Mouse (Mus musculus): ENCODE data around the gene Srgap3.

The Srgap3 gene

DNA sequence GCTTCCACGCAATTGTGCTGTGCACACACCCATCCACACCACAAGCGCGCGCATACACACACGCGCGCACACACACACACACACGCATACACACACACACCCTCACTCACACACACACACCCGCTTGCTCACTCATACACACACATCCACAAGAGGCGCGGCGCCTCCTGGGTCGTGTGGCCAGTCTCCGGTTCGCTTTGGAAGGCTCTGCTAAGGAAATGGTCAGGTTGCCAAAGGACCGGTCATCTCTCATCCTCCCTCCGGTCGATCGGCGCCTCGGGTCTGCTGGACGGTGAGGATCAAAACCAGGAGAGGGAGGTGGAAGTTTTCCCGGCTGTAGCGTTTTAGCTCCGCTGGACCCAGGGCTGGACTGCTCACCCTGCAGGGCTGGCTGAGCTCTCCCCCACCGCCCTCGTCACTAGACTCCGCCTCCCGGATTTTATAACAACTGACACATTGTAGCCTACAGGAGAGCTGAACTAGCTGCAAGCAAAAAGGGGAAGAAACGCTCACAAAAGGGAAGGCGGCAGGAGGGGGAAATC, at the start of gene Srgap3:
Srgap3 (minus strand) TSS at position 372 of the 542 bp plus-strand sequence.
- peak; percentile 13 for DNase-seq (ENCODE audit: low spot score)

DNA sequence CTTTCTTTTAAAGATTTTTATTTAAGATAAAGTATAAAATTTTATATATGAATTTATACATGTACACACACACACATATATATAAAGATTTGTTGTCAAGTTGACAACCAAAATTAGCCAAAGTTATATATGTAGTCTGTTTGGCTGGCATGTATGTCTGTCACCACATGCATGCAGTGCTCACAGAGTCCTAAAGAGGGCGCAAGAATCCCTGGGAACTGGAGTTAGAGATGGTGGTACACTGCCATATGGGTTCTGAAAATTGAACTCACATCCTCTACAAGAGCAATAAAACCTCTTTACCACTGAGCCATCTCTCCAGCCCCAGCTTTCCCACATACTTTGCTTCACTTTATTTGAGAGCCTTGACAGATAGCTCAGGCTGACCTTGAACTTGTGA, 48.6 kb upstream of the Srgap3 start:
- peak; percentile 12 for DNase-seq (ENCODE audit: low spot score)

DNA sequence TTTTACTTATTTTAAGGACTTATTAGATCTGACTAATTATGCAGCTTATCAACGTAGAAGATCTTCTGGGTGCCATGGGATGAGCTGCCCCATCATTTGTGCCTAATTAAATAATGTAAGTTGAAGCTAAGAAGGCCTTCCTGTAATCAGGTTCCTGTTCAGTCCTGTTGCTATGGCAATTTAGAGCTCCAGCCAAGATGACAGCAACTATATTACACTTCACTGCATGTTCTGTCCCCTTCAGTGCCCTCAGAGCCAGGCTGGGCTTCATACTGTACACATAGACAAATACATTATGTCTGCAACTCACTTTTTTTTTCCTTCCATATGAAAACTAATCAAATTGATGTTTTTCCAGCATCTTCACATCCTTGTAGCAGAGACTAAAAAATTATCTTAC, 43.1 kb upstream of the Srgap3 start:
- DNase-seq (ENCODE audit: low spot score): no peak

DNA sequence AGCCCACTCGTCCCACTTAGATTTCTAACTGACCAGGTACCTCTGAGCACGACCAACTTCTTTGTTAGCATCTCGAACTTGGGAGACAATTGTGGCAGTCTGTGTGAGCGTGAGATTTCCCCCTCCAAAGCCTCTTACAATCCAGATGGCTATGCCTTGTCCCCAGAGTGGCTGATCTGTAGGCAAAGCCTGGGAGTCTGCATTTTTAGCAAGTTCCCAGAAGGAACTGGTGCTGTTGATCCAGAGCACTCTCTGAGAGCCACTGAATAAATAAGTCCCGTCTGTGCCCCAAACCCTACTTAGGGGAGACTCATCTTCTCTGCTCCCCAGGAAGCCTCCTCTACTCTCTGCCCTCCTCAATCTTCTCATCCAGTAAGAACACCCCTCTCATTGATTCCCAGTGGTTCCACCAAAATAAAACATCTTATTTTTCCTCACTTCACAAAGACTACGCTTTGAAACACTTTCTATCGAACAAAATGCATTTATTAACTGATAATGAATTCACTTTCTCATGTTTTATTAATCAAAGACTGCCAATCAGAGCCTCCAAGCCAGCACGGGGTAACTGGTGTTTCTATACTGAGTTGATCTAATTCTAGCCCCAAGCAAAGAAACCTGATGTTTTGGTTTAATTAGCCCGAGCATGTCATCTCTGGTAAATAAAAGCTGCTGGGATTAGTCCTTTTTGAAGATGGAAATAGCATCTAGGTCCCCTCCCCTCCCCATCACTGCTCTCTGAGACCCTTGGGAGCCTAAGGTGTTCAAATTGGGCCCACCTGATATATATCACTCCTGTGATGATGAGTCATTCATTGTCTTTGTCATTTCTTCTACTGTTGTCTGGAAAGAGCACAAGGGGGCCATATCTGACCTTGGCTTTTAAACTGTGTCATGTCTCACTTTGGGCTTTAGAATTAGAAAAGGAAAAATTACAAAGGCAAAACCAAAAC, 38.6 kb upstream of the Srgap3 start:
- DNase-seq (ENCODE audit: low spot score): no peak

DNA sequence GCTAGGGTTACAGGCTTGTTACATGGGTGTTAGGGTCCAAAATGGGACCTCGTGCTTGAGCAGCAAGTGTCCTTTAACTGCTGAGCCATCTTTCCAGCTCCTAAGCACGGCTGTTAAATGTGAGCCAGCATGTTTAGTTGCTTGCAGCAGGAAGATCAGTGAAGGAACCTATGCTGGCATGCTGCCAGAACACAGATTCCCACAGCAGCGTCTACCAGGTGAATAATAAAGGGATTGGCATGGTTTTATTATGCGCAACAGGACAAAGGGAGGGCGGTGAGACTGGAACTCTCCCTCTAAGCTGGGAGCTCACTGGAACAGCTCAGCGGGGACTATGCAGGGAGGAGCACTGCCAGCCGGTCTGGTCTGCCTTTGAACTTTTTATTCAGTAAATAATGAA, 35.2 kb upstream of the Srgap3 start:
- no peak for DNase-seq (ENCODE audit: low spot score)

DNA sequence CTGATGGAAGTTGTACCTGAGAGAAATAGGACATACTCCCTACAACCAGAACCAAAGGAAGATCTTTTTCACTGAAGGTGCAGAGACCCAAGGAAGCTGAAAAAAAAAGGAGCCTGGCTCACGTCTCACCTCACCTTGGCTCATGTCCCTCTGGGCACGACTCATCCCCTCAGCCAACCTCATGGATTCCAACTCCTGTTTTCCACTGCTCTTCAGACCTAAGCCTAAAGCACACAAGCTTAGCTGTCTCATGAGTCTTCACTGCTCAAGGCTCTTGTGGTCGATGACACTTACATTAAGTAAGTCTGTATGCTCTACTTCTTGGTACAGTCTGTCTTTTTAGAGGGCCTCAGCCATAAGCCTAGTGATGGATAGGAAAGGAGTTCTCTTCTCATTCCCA, 31.9 kb upstream of the Srgap3 start:
- no peak for DNase-seq (ENCODE audit: low spot score)

DNA sequence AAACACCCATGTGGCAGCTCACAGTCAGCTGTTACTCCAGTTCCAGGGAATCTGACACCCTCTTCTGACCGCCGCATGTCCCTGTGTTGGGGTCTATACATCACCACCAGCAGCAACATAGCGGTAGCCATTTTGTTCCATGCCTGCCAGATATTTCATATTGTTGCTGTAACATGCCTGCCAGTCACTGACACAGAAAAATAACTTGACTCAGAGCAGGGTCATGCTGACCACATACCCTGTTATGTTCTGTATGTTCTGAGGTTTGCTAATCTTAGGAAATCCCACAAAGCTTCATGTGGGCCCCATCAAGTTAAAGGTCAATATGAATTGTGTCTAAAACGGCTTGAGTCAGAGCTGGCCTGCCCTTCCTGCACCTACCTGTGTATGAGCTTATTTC, 30.2 kb upstream of the Srgap3 start:
- no peak for DNase-seq (ENCODE audit: low spot score)

DNA sequence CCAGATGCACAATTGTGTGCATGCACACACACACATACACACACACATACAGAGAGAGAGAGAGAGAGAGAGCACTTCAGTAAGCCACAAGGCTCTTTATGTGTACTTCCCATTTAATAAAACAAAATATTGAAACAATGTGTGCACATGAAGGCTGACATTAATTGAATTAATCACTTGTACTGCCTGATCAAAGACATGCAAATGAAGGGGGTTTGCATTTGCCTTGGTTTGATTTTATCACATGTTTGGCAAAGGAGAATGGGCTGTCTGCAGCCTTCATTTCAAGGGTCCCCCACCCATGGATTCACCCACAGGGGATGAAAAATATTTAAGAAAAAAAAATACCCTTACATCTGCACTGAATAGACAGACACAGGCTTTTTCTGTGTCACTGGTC, 29.5 kb upstream of the Srgap3 start:
- DNase-seq (ENCODE audit: low spot score): no peak

DNA sequence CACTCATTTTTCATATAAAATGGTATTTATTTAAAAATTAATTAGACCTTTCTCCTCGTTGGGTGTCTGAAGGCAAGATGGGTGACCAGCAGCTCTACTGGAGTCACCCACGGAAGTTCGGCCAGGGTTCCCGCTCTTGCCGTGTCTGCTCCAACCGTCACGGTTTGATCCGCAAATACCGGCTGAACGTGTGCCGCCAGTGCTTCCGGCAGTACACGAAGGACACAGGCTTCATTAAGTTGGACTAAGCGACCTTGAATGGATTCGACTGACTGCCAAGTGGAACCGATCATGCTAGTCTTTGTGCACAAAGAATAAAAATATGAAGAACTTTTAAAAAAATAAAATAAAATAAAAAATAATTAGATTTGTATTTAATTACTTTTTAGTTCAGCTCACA, 29.1 kb upstream of the Srgap3 start:
- DNase-seq (ENCODE audit: low spot score): no peak

DNA sequence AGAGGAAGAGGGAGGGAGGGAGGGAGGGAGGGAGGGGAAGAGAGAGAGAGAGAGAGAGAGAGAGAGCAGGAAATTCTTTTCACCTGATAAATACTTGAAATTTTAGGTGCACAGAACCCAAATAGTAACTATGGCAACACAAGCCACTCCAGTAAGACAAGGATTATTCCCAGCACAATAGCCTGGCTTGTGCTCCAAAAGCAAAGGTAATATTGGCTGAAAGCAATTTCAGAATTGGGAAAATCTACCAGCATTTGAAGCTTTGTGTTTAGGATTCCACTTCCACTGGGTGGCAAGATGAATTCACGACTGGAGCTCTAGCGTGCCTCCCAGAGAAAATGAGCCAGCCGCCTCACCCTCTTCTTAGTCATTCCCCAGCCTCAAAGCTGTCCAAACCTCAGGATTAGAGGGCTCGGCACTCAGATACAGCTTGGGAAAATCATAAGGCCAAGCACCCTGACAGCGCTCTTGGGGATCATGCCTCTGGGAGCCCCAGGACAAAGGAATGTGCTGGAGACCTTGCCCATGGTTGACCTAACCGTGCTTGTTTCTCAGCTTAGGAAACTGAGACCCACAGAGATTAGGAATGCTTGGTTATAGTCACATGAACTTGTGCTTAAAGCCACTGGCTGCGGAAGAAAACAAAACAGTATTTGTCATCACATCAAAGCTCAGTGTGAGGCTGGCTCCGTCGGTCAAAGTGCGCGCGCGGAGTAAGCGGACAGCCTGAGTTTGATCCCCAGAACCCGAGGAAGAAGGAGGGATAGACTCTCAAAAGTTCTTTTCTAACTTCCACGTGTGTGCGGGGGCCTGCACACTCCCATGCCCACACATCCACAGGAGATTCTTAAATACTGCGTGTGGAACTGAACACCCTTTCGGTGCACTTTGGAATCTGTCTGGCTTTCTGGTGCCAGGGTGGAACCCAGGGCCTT, 27.0 kb upstream of the Srgap3 start:
- no peak for DNase-seq (ENCODE audit: low spot score)

DNA sequence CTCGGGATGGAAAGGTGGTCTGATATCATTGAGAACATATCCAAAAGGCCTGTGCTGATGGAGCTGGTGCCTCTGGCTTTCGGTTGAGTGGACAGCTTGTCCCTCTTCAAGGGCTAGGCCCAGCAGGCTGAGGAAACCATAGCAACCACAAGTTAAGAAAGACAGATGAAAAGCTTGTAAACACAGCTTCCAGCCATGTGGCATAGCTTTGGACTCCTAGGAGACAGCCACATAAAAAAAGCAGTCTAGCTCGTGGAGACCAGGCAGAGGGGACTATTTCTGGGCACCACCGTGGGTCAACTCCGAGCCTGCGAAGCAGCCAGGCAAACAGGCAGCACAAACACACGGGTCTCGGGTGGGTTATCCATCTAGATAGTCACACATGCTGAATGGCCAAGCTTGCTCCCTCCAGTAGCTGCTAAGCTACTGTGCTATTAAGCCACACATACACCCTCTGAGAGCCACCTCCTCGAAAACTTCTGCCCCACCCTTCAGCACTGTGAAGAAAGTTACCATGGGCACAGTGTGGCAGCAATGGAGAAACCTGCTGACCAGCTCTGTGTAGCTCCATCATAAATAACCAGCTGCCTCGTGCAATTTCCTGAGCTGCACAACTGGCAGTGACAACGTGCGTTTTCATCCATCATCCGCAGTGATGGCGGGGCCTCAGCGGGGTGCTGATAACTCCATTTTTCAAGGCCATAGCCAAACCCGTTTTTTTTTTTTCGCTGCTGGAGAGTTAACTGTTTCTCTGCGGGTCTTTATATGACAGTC, 26.0 kb upstream of the Srgap3 start:
- DNase-seq (ENCODE audit: low spot score): no peak

DNA sequence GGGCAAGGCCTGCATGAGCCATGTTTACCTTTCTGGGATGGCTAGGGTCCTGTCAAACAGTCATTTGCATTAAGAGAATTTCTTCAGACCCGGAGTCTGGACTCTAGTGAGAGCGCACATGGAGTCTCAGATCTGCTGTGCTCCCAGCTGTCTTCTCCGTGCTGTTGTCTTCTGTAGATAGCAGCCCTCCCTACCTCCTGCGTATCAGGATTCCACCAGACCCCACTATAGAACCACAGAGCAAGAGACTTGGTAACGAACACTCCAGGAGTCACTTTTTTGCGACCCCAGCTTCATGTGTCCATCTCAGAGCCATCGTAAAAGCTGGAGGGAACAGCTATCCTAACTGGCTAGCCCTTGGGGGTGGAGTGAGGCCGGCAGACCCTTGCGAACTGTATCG, 25.1 kb upstream of the Srgap3 start:
- DNase-seq (ENCODE audit: low spot score): no peak

DNA sequence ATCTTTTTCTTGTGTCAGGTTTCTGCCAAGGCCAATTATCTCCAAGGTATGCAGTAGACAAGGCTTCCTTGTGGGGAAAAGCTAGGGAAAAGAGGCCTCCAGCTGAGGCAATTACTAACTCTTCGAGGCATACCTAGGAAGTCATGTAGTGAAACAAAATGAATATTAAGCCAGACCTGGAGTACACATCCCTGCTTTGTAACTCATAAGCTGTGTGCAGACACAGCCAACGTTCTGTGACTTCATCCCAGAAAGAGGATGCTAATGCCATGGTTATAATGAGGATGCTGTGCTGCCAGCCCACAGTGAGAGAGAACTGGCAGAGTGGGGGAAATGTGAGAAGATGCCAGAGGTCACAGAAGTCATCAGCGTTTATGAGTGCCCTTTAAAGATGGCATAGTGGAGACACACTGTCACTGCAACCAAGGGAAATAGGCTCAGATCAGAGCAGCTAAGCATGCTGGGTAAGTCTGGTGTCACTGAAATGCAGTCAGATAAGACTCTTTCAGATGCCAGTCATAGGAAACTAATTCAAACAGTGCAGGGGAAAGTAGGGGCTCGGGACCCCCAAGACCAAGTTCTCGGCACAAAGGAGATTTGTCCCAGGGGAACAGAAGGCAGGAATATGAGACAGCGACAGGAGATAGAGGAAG, 24.2 kb upstream of the Srgap3 start:
- no peak for DNase-seq (ENCODE audit: low spot score)

DNA sequence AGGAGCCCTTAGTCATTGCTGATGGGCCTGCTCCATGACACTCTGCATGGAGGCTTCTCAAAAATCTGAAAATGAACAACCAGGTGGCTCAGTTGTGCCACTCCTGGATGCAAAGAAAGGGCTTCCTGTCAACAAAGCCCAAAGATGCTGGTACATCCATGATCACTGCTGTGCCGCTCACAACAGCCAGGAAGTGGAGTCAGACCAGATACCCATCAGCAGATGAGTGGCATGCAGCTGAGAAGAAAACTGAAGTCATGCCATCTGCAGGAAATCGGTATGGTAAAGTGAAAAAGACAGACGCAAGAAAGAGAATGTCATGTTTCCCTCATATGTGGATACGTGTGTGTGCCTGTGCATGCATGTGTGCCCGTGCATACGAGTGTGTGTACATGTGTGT, 20.3 kb upstream of the Srgap3 start:
- DNase-seq (ENCODE audit: low spot score): no peak

DNA sequence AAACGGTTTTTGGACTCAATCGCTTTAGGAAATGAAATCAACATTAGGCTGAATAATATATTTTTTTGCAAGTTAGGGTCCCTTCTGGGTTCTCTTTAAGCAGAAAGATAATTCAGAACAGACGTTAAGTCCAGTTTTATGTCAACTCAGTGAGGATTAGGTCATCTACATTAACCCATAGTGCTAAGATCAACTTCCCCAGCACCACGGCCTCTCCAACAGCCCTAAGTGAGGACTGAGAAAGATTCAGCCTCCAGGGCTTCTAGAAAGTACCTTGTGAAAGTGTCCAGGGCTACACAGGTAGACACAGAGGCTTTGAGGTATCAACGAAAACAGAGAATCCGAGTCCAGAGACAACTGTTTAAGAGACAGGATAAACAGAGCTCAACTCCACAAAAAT, 11.3 kb upstream of the Srgap3 start:
- DNase-seq (ENCODE audit: low spot score): no peak

DNA sequence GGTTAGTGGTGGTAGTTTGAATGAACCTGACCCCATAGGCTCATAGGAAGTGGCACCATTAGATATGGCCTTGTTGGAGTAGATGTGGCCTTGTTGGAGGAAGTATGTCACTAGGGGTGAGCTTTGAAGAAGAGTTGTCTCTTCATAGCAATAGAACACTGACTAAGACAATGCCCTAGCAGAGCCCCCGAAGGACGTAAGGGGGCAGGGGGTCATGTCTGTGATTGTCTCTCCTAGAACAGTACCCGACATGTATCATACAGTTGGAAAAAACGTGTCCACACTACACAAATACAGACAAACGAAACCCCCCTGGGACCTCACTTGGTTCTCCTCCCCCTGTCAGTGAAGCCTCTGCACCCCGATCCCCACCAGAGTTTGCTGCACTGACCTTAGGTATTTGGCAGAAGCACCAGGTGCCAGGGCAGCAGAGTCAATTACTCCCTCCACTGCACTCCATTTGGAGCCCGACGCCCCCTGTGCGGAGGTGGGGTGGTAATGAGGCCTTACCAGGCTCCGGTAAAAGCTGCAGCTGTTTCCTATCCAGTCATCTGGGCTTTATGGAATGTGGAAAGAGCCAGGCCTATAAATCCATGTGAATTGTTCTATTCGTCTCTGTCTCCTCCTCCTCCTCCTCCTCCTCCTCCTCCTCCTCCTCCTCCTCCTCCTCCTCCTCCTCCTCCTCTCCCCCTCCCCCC, 10.7 kb upstream of the Srgap3 start:
- DNase-seq (ENCODE audit: low spot score): no peak

DNA sequence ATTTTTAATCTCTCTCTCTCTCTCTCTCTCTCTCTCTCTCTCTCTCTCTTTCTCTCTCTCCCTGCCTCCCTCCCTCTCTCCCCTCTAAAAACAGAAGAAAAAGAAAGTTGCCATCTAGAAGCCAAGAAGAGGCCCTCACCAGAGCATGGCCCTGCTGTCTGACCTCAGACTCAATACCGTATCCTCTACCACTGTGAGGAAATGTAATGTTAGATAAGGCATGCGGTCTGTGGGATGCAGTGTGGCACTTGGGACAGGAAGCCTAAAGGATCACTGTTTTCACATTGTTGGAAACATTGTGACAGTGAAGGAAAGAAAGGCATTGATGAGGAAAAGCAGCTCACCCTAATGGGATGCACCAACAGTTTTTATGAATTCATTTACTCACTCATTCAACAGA, 8.7 kb upstream of the Srgap3 start:
- DNase-seq (ENCODE audit: low spot score): no peak

DNA sequence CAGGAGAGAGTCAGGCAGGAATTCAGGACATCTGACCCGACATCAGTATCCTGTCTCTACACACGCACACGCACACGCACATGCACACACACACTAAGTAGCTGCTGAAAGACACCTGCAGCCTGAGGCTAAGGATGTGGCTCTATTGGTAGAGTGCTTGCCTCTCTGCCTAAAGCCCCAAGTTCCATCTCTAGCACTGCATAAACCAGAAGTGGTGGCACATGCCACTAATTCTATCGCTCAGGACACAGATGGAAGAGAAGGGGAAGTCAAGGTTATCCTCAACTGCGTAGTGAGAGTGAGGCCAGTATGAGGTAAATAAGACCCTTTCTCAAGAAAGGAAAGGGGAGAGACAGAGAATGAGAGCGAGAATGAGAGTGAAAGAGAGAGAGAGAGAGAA, 6.8 kb upstream of the Srgap3 start:
- DNase-seq (ENCODE audit: low spot score): no peak

DNA sequence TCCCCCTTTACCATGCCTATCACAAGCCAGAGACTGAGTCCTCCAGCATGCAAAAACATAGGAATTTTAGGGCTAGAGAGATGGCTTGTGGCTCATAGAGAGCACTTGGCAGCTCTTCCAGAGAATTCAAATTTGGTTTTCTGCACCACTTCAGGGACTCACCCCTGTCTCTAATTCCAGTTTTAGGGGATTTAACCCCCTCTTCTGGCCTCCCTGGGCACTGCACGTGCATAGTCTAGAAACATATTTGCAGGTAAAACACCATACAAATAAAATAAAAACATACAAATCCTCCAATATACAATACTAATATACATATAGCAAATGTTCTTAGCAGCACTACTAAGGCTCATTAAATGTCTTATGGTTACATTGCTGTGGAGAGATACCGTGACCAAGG, 4.2 kb upstream of the Srgap3 start:
- no peak for DNase-seq (ENCODE audit: low spot score)

DNA sequence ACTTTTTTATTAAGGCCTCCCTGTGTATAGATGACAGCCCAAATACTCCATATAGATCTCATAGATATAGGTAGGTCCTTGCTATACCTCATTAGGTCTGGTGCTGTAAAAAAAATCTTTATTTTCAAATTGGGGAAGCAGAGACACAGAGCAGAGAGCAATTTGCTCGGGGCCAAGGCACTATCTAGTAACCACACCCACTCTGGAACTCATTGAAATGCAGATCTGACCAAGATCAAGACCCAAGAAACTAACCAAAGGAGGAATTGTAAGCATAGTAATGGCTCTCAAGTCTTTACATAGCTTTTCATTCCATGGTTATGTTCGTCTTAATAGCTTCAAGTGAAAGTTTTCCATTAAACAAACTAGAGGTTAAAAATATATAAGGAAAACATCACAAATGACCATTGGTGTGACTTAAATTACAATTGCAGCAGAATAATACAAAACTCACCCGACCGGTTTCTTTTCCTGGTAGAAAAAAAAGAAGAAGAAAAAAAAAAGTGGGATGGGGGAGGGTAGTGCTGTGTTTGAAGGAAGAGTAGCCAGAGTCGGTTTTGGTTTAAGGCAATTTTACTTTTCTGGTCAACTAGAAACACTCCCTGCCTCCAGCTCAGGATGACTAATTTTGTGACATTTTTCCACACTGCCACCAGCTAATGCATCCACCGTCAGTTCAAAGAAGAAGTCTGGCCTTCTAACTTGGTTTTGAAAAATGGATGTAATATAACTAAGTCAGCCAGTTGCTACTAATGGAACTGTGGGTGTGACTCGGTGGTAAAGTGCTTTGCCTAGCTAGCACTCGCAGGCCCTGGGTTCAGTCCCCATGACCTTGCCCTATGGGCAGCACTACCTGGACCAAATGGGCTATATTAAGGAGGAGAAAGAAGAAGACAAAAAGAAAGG, 3.4 kb upstream of the Srgap3 start:
- DNase-seq (ENCODE audit: low spot score): no peak

Measured in c-Kit-positive CD71-positive TER-119-positive erythroid progenitor cells, embryonic 14.5 days (primary cell).